Mouse (Mus musculus) adrenal gland, adult 18-20 months (tissue): ENCODE measurements around the gene Pitx2. TPM values are rescaled to one million over a fixed set of nuclear protein-coding genes. Genes with fewer than 3 reads are reported as not detected.

Source experiments
- DNase-seq, 2 experiments: peaks; one replicate each; pipeline ENCODE4 v3.0.0; 2021 to 2022; ENCODE audit warnings: low spot score in 2 of 2
- total RNA-seq, 2 experiments: library from RNA; stranded (reverse); gene quantifications; 1 replicate in 1 of 2; 2 replicates in 1 of 2; pipeline ENCODE4 v1.2.3; 2021

The Pitx2 gene
- total RNA-seq, 2 experiments from 2014 or later: 0.35 TPM; not detected in 1

DNA sequence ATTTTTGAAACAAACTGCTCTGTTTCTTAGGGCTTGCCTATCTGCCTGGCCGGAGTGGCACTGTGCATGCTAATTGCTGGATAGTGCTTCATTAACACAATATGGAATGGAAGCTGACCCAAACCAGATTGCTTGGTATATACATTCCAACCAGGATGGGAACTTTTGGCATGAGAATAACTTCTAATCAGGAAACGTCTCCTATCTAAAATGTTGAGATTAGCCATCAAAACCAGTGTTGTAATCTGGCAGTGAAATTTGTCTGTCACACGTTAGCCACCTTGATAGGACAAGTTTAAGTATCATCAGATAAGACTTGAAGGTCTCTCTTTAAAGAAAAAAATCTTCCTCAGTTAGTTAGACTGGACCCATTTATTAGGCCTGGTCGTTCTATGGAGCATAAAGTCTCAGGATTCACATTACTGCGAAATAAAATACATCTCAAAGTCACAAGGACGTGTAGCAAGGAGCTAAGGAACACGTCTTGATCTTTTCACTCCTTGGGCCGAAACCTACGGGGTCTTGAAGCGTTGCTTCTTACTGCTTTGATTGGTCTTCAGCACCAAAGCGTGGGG is 2.1 kb downstream of the Pitx2 start:
- no peak for DNase-seq

DNA sequence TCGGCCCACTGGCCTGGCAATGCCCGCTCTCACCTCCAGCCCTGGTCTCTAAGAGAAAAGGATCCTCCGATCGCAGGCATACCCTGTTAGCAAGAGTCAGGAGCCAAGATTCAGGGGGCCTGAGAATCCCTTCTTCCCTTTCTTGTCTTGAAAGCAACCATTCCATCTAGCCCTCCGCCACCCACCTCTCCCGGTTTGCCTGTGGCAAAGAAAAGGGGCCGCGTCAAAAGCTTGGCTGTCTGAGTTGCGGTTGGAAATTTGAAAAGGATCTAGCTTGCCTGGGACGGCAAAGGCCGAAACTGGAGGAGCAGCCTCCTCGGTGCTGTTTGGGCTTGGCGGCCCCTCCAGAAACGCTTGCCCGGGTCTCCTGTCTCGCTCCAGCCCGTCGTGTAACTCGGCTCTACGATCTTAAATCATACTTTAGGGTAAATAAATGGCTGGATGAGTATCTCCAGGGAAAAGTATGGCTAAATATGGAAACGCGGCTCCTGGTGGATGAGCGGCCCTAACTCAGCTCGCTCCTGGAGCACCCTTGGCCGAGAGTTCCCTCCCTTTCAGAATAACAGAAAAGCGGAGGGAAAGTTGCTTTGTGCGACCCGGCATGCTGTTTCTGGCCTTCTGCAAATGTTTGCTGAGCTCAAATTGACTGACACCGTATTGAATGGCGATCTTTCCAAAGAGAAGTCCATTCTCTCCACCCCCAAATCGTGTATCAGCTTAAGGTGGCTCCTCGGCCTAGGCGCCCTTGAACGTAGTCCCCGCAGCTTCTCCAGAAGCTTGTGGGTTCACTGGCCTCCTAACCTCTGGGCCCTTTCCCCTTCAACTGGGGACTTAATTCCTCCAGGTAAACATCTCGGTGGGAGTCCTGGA is 3.4 kb downstream of the Pitx2 start:
- no peak for DNase-seq

DNA sequence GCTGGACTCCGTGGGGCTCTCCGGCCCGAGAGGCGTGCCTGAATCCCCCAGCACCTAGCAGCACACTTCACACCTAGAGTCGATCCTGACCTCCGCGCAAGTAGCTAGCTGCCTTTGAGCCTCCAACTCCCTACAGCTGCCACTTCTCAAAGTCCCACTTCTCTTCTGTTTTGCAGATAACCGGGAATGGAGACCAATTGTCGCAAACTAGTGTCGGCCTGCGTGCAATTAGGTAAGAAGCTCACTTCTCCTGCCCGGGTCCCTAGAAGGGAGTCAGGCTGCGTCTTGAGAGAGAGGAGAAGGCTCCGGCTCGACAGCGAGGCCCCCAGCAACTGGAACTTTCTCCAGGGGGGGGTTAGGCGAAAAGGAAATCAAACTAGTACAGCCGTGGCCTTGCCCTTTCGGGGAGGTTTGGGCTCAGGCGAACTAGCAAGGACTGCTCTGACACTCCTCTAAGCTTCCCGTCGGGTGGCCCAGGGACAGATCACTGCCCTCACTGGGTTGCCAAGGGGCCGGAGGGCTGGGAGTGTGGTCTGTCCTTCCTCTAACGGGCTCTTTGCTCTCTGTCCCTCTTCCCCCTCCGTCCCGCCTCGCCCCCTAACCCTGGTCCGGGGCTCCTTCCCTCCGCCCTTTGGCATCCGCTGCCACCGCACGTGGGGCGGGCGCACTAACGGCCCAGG is 4.2 kb downstream of the Pitx2 start:
- DNase-seq: no peak

DNA sequence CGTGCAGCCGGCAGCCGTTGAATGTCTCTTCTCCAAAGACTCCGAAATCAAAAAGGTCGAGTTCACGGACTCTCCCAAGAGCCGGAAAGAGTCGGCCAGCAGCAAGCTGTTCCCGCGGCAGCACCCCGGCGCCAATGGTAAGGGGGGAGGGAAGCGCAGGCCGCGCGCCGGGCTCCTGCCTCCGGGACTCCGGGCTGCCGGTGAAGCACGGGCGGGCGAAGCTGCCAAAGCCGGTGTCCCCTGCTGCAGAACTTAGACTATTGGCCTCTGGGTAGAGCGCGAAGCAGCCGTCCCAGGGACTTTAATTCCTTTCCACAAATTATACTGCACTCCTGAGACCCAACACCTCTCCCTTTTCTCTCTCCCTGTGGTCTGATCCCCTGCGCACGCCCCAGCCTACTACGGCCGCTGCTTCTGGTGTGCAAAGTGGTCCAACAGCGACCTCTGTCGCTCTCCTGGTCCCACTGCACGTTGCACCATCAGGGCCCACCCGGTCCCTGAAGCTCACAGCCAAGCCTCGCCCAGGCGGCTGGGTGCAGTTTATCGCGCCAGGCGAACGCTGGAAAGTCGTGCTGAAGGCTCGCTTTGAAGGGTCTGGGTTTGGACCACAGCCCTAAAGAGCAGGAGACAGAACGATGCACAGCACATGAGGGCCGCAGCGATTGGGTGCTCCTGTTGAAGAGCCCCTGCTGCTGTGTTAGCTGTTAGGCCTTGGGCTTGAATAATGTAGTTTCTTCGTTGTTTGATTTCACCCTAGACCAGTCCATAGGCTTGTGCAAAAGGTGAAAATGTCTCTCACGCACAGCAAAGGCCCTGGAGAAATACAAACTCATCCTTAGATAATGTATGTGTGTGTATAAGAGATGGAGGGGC is 5.0 kb downstream of the Pitx2 start:
- peak; percentile 44 to 59 for DNase-seq

DNA sequence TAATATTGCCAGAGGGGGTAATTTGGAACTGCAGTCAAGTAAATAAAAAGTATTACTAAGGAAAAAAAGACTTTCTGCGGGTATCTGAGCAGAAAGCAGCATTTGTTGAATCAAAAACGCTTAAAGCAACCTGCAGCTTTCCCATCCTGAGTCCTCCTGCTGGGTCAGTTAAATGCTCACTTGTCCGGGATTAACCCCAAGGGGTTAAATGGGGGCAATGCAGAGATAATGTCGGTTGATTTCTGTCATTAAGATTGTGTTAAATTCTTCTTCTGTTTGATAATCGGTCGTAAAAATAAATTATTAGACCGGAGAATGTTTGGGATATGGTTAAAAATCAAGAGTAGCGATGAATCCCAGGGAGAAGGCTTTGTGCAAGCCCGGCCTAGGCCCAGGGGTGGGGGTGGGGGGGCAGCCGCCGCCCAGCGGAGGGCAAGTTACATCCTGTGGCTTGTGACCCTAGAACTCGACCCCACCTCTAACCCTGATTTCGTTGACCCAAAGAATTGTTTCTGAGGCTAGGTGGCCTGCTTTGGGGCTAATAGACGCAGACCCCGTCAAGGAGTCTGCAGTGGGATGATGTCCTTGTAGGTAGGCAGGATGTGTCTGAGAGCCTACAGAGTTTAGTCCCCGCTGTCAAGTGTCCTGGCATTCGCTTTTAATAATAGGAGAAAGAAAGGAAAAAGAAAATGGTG is 6.0 kb downstream of the Pitx2 start:
- no peak for DNase-seq

DNA sequence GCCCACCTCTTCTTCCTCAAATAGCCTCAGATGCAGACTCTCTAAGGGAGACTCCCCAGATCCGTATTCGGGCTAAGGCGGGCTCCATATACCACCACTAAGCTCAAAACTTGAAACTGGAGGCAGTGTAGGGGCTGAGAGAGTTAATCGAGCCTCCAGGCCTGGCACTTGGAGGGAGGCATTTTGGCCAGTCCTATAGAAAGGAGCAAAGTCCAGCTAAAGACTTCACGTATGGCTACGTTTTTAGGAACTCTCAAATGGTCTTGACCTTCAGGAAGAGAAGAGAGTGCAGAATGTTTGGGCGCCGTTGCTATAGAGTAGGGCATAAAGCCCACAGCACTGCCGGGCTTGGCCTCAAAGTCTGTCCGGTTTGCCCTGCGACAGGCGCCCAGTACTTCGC is 7.1 kb downstream of the Pitx2 start:
- no peak for DNase-seq

DNA sequence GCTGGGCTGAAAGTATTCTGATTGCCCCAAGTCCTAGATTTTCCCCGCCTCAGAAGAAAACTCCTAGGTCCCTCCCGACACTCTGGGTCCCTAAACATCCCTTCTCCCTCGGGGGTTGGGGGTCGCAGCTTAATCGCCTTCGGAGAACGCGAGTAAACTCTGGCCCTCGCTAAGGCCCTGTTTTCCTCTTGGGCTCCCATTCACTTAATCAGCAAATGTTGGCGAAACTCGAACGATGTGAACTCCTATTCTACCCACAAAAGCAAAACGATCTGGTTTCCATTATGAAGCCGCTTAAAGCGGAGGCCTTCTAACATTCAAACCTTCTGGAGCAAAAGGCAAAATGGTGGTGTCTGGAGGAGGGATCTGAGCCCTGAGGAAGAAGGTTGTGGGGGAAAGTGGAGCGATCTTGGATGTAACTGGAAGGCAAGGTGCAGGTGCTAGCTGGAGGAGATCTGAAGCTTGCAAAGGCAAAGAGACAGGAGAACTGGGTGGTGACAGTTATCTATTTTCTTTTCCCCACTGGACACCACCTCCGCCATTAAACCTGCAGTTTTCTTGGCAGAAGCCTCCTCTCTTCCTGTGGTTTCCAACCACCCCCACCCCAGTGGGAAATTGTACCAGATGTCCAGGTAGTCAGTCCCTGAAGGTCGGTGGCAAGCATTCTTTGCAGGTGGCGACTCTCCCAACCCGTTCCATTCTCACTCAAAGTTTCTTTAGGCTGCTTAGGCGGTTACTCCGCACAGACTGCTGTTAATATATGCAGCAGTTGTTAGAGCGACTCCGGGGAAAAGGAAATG is 7.8 kb downstream of the Pitx2 start:
- DNase-seq: no peak

DNA sequence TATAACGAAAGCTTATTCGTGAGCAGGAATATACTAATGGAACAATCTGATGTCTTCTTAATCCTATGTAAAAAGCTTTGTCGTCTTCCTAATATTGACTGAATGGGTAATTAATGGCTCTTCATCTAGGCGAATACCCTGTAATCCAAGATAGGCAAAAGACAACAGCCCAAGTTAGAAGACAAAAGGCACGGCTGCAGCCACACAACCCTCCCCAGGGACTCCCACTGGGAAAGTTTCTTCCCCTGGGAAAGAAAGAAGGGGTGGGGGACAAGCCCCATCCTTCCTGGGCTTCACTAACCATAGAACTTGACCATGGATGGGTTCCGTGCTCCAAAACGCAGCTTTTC is 8.3 kb downstream of the Pitx2 start:
- no peak for DNase-seq

DNA sequence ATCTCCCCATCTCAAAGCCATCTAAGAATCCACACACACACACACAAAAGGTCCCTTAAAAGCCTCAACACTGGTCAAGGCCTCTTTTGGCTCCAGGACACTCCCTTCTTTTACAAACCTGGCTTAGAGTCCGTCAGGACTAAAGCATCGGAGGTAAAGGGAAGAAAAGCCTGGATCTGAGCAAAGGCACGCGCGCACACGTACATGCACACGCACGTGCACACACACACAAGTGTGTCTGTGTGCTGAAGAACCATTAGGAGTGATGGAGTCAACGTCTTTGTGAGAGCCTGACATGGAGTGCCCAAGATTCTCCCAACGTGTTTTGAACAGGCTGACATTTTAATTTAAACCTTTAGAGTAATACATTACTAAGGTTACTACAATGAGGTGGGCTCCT is 8.7 kb downstream of the Pitx2 start:
- no peak for DNase-seq

DNA sequence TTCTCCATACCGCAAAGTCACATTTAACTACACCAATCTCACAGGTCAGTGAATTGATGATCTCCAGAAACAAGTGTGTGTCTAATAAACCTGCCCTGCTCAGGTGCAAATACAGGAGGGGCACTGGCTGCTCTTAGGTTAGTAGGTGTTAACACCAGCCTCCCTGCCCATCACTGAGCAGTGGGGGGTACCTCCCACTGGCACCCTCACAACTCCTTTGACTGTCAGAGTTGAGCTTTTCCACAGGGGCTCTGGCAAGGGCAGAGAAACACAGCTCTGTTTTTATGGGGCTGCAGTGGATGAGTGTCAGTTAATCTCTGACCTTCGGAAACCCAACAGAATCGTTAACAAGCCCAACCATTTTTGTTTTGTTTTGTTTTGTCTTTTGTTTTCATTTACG is 9.6 kb downstream of the Pitx2 start:
- no peak for DNase-seq

DNA sequence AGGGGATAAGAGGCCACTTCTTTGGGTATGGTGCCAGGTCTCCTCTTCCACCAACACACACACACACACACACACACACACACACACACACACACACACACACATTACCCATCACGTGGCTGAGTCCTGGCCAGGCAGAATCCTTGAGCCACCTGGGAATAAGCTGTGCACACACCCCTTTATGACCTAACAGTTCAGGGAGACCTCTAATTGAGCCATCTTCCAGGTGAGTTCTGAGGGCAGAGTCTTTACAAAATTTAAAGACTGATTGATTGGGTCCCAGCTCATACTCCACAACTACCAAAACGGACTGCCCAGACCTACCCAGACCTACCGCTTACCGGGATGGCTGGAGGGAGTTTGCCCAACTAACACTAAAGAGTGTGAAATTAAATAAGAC is 10.1 kb downstream of the Pitx2 start:
- no peak for DNase-seq

DNA sequence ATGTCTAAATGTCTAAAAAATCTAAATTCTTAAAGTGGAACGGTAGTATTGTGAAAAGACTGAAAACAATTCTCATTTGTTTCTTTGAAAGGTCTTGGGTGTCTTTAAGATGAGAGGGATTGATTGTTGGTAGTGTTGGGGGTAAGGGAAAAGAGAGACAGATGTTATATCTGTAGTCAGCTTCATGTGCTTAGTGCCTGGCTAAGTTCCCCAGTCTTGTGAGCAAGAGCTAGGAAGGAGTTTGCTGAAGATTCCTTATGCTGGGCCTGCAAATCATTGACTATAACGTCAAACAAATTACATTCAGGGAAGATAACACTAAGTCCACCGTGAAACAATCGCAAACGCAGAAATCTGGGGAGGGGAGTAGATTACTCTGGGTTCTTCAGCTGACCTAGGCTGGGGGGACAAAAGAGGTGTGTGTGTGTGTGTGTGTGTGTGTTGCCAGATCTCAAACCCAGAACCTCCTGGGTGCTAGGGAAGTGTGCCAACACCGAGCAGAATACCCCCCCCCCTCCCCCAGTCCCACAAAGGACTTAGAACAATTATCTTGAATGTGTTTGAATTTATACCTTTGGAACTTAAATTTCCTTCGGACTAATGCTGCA is 12.5 kb downstream of the Pitx2 start:
- DNase-seq: no peak

DNA sequence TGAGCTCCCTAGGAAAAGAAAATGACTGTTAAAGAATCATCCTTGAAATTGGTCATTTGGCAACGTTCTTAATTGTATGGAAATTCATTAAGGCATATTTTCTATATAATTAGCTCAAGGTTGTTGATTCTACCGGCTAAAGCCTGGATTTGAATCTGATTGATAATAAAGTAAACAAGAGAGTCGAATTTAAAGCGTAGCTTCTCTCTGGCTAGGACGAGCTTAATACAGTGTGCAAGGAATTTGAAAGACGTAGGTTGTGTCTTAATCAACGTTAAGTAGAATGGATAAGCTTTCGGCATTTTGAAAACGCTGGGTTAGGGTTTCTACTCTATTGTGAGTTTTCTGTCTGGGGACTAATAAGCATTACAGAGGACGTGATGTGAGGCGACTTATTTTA is 13.1 kb downstream of the Pitx2 start:
- no peak for DNase-seq

DNA sequence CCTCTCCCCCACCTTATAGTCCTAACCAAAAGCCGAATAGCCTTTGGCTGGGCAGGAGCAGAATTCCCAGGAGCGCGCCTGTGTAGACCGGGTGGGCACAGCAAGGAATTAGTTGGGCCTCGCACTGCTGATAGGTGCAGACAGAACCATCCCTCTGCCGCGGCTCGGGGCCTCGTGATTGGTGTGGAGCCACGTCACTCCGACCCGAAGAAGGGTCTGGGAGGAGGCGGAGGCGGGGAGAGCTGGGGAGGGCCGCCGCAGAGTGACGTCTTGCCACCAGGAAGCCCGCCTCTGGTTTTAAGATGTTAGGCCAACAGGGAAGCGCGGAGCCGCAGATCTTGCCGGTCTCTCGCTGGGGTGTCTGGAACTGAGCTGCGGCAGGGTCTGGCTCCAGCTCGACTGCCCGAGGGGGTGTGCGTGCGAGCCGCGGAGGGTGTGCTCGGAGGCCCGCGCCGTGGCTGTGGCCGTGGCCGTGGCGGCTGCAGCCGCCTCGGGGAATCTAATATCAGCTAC is 14.0 kb downstream of the Pitx2 start:
- peak; percentile 64 to 68 for DNase-seq

DNA sequence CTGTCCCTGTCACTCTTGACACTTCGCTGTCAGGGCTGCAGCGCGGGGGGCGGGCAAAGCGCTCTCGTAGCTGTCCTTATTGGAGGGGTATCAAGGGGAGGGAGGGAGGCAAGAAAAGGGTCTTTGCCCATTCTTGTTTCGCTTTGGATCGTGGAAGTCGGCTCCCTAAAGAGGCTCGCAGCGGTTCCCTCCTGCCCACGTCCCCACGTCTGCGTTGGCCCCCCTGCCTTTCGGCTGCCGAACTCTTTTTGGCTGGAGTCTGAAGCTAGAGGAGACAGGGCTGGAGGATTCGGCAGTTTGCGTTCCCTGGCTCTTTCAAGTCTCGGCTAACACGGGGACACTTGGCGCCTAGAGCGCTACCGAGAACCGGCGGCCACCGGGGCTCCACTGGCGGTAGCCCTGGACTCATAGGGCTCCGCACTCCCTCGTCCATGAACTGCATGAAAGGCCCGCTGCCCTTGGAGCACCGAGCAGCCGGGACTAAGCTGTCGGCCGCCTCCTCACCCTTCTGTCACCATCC is 14.5 kb downstream of the Pitx2 start:
- DNase-seq: no peak

DNA sequence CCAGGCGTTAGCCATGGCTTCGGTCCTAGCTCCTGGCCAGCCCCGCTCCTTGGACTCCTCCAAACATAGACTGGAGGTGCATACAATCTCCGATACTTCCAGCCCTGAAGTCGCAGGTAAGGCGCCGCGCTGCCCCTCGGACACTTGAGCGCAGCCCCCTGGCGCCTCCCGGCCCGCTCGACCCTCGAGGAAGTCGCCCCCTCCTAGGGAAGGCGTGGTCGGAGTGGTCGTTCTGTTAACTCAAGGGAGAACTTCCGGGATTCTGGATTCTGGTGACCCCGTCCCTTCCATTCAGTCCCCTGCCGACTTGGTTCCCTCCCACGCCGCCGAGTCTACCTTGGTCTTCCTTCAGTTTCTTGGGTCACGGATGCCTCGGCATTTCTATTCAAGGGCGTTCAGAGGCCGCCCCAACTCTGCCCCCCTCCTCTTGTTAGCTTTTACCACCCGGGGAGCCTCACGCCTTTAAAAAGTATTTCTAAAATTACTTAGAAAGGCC is 15.0 kb downstream of the Pitx2 start:
- no peak for DNase-seq

DNA sequence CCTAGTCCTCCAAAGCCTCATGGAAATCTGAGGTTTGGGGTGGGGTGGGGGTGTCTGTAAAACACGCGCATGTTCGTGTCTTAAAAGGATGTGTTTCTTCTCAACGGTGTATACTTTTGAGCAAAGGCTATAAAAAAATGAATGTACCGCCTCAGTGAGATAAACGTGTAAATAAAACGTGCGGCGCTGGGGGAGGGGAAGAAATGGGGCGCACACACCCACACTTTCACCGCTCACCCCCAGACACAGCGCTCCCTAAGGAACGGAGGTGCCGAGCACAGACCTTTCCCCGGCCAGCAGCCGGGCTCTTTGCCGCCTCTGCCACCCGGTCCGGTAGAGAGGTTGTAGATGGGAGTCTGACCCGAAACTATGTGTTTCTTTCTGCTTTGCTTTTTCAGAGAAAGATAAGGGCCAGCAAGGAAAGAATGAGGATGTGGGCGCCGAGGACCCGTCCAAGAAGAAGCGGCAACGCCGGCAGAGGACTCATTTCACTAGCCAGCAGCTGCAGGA is 15.6 kb downstream of the Pitx2 start:
- no peak for DNase-seq

DNA sequence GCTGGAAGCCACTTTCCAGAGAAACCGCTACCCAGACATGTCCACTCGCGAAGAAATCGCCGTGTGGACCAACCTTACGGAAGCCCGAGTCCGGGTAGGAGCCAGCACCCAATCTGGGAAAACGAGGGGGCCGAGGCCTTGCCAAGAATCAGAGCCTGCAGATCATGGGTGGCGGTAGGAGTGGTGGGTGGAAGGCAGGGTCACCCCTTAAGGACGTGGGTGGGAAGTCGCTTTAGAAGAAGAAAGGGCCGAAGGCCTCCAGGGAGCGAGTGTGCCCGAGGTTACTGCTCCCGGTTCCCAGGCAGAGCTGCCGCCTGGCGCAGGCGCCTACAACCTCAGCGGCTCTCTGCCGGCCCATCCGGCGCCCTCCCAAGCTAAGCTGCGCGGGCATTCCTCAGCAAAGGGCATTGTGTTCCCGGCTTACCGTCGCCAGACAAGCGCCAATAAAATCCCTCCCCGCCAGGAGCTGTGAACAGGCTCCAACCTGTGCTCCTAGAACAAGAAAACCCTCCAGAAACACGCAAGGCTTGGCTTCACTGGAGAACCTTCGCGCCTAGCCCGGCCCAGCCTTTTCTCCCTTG is 16.2 kb downstream of the Pitx2 start:
- DNase-seq: peak in 1 of 2 experiments; percentile 28
